Mouse (Mus musculus): ENCODE measurements around the gene Ptprm. TPM values are rescaled to one million over a fixed set of nuclear protein-coding genes. Genes with fewer than 3 reads are reported as not detected.
A peak's percentile ranks its signal among the peaks of the same experiment; 100 is the strongest.

Ptprm gene
- total RNA-seq, 2 experiments from 2014 or later = 21.0 to 23.6 TPM

- no peak for DNase-seq
Observed at GRCm38 (mm10) chr17:67281640-67282170, 72.6 kb downstream of the Ptprm start.

GRCm38 (mm10) chr17:67277124-67277910 is 76.9 kb downstream of the Ptprm start:
- no peak for DNase-seq

GRCm38 (mm10) chr17:67274531-67275094 is 79.6 kb downstream of the Ptprm start:
- peak; percentile 41 to 62 for DNase-seq

GRCm38 (mm10) chr17:67272928-67273327 is 81.3 kb downstream of the Ptprm start:
- DNase-seq = no peak

- no peak for DNase-seq
Observed at GRCm38 (mm10) chr17:67268475-67269080, 85.7 kb downstream of the Ptprm start.

GRCm38 (mm10) chr17:67266270-67266669 is 88.0 kb downstream of the Ptprm start:
- no peak for DNase-seq

GRCm38 (mm10) chr17:67265520-67265919 is 88.7 kb downstream of the Ptprm start:
- no peak for DNase-seq

- no peak for DNase-seq
Observed at GRCm38 (mm10) chr17:67264716-67265115, 89.5 kb downstream of the Ptprm start.

- DNase-seq = no peak
Observed at GRCm38 (mm10) chr17:67263024-67263423, 91.2 kb downstream of the Ptprm start.

GRCm38 (mm10) chr17:67260016-67260415 is 94.2 kb downstream of the Ptprm start:
- no peak for DNase-seq

GRCm38 (mm10) chr17:67257780-67258179 is 96.5 kb downstream of the Ptprm start:
- no peak for DNase-seq

GRCm38 (mm10) chr17:67256171-67256570 is 98.1 kb downstream of the Ptprm start:
- no peak for DNase-seq

GRCm38 (mm10) chr17:67253445-67253844 is 100.8 kb downstream of the Ptprm start:
- DNase-seq = no peak

- no peak for DNase-seq
Observed at GRCm38 (mm10) chr17:67252992-67253391, 101.3 kb downstream of the Ptprm start.

GRCm38 (mm10) chr17:67245273-67245875 is 108.9 kb downstream of the Ptprm start:
- no peak for DNase-seq

- DNase-seq = no peak
Observed at GRCm38 (mm10) chr17:67242774-67243495, 111.3 kb downstream of the Ptprm start.

GRCm38 (mm10) chr17:67241951-67242773 is 112.1 kb downstream of the Ptprm start:
- no peak for DNase-seq

- DNase-seq = no peak
Observed at GRCm38 (mm10) chr17:67238866-67239265, 115.4 kb downstream of the Ptprm start.

- no peak for DNase-seq
Observed at GRCm38 (mm10) chr17:67237407-67237806, 116.8 kb downstream of the Ptprm start.

- no peak for DNase-seq
Observed at GRCm38 (mm10) chr17:67233063-67233462, 121.2 kb downstream of the Ptprm start.

GRCm38 (mm10) chr17:67226991-67227390 is 127.3 kb downstream of the Ptprm start:
- no peak for DNase-seq
